Mouse (Mus musculus): ENCODE results near the gene Scnn1g. TPM values are rescaled to one million over a fixed set of nuclear protein-coding genes. Genes with fewer than 3 reads are reported as not detected.

Gene Scnn1g
- not detected in 2 replicates for polyA plus RNA-seq (2012; rRNA removed)

DNA sequence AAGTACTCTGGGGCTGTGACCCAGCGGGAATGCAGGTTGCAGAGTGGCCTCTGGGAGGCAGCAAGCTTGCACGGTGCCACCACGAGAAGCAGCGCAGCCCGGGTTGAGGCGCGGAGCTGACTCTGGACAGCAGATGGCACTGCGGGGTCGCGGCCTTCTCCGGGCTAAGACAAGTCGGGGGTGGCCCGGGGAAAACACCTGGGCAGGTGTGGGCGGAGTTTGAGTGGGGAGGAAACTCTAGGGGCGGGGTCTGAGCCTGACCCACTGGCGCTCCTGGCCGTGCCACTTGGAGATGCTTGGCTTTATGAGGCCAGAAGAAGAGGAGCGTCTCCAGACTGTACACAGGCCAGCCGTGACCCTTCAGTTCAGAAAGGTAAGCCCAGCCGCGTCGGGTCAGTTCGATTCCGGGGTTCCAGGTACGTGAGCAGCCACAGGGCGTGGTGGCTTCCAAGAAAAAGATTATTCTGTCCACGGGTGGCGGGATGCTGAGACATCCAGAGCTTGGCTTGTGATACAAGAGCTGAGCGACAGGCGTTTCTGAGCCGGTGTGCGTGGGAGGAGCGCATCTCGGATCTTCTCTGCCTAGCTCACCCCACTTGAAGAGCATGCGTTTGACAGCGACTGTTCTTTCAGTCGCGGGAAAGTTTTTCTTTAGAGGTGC, at the start of gene Scnn1g:
Gene Scnn1g, plus strand, starts transcription at position 309 of the 661 bp plus-strand sequence.

DNA sequence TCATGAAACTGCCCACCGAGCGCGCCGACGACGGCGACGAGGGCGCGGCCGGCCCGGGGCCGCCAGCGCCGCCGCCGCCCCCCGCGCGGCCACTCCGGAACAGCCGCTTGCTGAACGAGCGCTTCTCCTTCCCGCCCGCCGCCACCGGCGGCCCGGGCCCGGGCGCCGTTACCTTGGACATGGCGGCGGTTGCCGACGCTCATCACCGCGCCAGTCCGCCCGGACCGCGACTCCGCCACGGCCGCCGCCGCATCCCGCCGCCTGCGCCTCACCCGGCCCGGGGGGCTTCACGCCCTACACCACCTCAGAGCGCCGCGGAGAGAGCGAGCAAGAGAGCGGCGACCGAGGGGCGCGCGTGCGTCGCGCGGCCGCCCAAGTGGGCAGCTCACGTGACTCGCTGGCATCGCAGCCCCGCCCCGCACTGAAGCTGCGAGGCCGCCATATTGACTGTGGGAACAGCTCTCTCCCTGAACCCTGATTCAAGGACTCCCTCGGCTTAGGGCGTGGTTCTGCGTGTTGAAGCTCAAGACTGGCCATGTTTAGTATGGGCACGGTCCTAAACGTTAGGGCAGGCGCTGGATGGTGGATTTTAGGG, 27.1 kb upstream of the Scnn1g start, which contains the start of gene Usp31:
Gene Usp31, minus strand, starts transcription at position 181 of the 595 bp plus-strand sequence.

Other genes with a start within 250 kb of the Scnn1g start
- gene Usp31, start 27.2 kb upstream of the Scnn1g start, polyA plus RNA-seq (2012; rRNA removed): 2.0 and 2.6 TPM in 2 replicates
- gene Scnn1b, start 130.6 kb downstream of the Scnn1g start, polyA plus RNA-seq (2012; rRNA removed): 0.01 TPM in 1 of 2 replicates, not detected in the other
- 6.0 and 6.9 TPM in 2 replicates for gene Cog7, start 247.2 kb downstream of the Scnn1g start, polyA plus RNA-seq (2012; rRNA removed)

Measured in liver, embryonic 14 days (tissue).